Mouse (Mus musculus) adipocyte (in vitro differentiated cells): ENCODE data around the gene Ube2l6.
A peak's percentile ranks its signal among the peaks of the same experiment; 100 is the strongest.
"Not testable (repeated sequence)": the region's sequence is repeated elsewhere in the genome, so short reads cannot be mapped to it uniquely, and the experiment has no call there.

ENCODE experiments used
- DNase-seq: peaks from one replicate; pipeline ENCODE4 v3.0.0-alpha.2; 2016; ENCODE audit warnings: low spot score

Gene Ube2l6

GRCm38 (mm10) chr2:84793154-84793553, 5.5 kb upstream of the Ube2l6 start:
- no peak for DNase-seq

GRCm38 (mm10) chr2:84793871-84794270, 4.8 kb upstream of the Ube2l6 start:
- no peak for DNase-seq

GRCm38 (mm10) chr2:84797833-84798492, 665 bp upstream of the Ube2l6 start:
- peak; percentile 90 for DNase-seq

GRCm38 (mm10) chr2:84799041-84799561, 473 bp downstream of the Ube2l6 start:
- peak; percentile 87 for DNase-seq

GRCm38 (mm10) chr2:84800304-84800703, 1.7 kb downstream of the Ube2l6 start:
- DNase-seq: no peak

GRCm38 (mm10) chr2:84801223-84801622, 2.6 kb downstream of the Ube2l6 start:
- not testable (repeated sequence) for DNase-seq

GRCm38 (mm10) chr2:84803963-84804362, 5.3 kb downstream of the Ube2l6 start:
- DNase-seq: no peak

- DNase-seq: no peak
Observed at GRCm38 (mm10) chr2:84806546-84806945, 7.9 kb downstream of the Ube2l6 start.

GRCm38 (mm10) chr2:84809330-84809729, 10.7 kb downstream of the Ube2l6 start:
- no peak for DNase-seq

- DNase-seq: no peak
Observed at GRCm38 (mm10) chr2:84810526-84810885, 11.9 kb downstream of the Ube2l6 start.

- DNase-seq: no peak
Observed at GRCm38 (mm10) chr2:84810886-84811577, 12.4 kb downstream of the Ube2l6 start.

- DNase-seq: no peak
Observed at GRCm38 (mm10) chr2:84811880-84812279, 13.3 kb downstream of the Ube2l6 start.

- no peak for DNase-seq
Observed at GRCm38 (mm10) chr2:84812676-84813075, 14.0 kb downstream of the Ube2l6 start.

GRCm38 (mm10) chr2:84819861-84820260, 21.2 kb downstream of the Ube2l6 start:
- DNase-seq: peak; percentile 88

- no peak for DNase-seq
Observed at GRCm38 (mm10) chr2:84822552-84822951, 23.9 kb downstream of the Ube2l6 start, which contains the start of gene Smtnl1. TSS of gene Smtnl1 (minus strand) at chr2:84822652.

- no peak for DNase-seq
Observed at GRCm38 (mm10) chr2:84823237-84823636, 24.6 kb downstream of the Ube2l6 start.

- peak; percentile 98 for DNase-seq
Observed at GRCm38 (mm10) chr2:84826488-84827282, 28.1 kb downstream of the Ube2l6 start, which contains the start of gene Timm10. TSS of gene Timm10 (plus strand) at chr2:84826997.

GRCm38 (mm10) chr2:84827283-84827920, 28.8 kb downstream of the Ube2l6 start:
- DNase-seq: peak; percentile 76

- peak; percentile 97 for DNase-seq
Observed at GRCm38 (mm10) chr2:84831666-84832391, 33.2 kb downstream of the Ube2l6 start.

GRCm38 (mm10) chr2:84837107-84837506, 38.5 kb downstream of the Ube2l6 start:
- DNase-seq: no peak
